Mouse (Mus musculus): ENCODE data around the gene Krt86. TPM values are rescaled to one million over a fixed set of nuclear protein-coding genes. Genes with fewer than 3 reads are reported as not detected.
"Not testable (repeated sequence)": the region's sequence is repeated elsewhere in the genome, so short reads cannot be mapped to it uniquely, and the experiment has no call there.

Krt86 gene
- polyA plus RNA-seq, 1 experiment from 2014 or later: not detected

- no peaks in the 10 kb centered on the region for H3K9me3 ChIP-seq
- 53% methylated on average over 1 of the region's 1 CpGs for WGBS
- no peak overlapping the region for H3K4me3 ChIP-seq
- H3K27ac ChIP-seq: no peak overlapping the region
- no peak overlapping the region for H3K9ac ChIP-seq
- no peak overlapping the region for H3K4me2 ChIP-seq
- no peaks in the 10 kb centered on the region for H3K36me3 ChIP-seq (replicated peaks)
- no peaks in the 10 kb centered on the region for H3K4me1 ChIP-seq
- ATAC-seq (replicated peaks): no peak
- no peaks in the 10 kb centered on the region for H3K27me3 ChIP-seq (replicated peaks)
Observed at GRCm38 (mm10) chr15:101494203-101494602, 20.9 kb downstream of the Krt86 start.

GRCm38 (mm10) chr15:101495266-101495665 lies 22.0 kb downstream of the Krt86 start:
- no peak for ATAC-seq (replicated peaks)
- H3K4me1 ChIP-seq: no peaks in the 10 kb centered on the region
- H3K9me3 ChIP-seq: no peaks in the 10 kb centered on the region
- no peaks in the 10 kb centered on the region for H3K36me3 ChIP-seq (replicated peaks)
- H3K9ac ChIP-seq: no peak overlapping the region
- H3K27ac ChIP-seq: no peak overlapping the region
- 84% methylated on average over 8 of the region's 8 CpGs for WGBS
- H3K4me3 ChIP-seq: no peak overlapping the region
- H3K4me2 ChIP-seq: no peak overlapping the region
- no peaks in the 10 kb centered on the region for H3K27me3 ChIP-seq (replicated peaks)

GRCm38 (mm10) chr15:101497181-101497580 lies 23.9 kb downstream of the Krt86 start:
- Histone ChIP-seq H3K27ac (no peak overlapping the region), H3K4me1 (no peaks in the 10 kb centered on the region), H3K27me3 (replicated peaks) (no peaks in the 10 kb centered on the region), H3K4me3 (no peak overlapping the region), H3K4me2 (no peak overlapping the region), H3K36me3 (replicated peaks) (no peaks in the 10 kb centered on the region), H3K9me3 (no peaks in the 10 kb centered on the region), H3K9ac (no peak overlapping the region)
- ATAC-seq (replicated peaks): no peak
- 76% methylated on average over 2 of the region's 2 CpGs for WGBS

- 53% methylated on average over 14 of the region's 14 CpGs for WGBS
- Histone ChIP-seq H3K4me2 (no peak overlapping the region), H3K36me3 (replicated peaks) (no peaks in the 10 kb centered on the region), H3K27ac (no peak overlapping the region), H3K9me3 (no peaks in the 10 kb centered on the region), H3K4me1 (no peaks in the 10 kb centered on the region), H3K9ac (no peak overlapping the region), H3K4me3 (no peak overlapping the region), H3K27me3 (replicated peaks) (no peaks in the 10 kb centered on the region)
- ATAC-seq (replicated peaks): no peak
Observed at GRCm38 (mm10) chr15:101506896-101507758, 33.8 kb downstream of the Krt86 start.

- no peaks in the 10 kb centered on the region for H3K4me1 ChIP-seq
- no peak overlapping the region for H3K4me2 ChIP-seq
- ATAC-seq (replicated peaks): no peak
- no peak overlapping the region for H3K27ac ChIP-seq
- no peak overlapping the region for H3K4me3 ChIP-seq
- WGBS: 79% methylated on average over 9 of the region's 9 CpGs
- no peaks in the 10 kb centered on the region for H3K27me3 ChIP-seq (replicated peaks)
- no peak overlapping the region for H3K9ac ChIP-seq
- no peaks in the 10 kb centered on the region for H3K9me3 ChIP-seq
- H3K36me3 ChIP-seq (replicated peaks): no peaks in the 10 kb centered on the region
Observed at GRCm38 (mm10) chr15:101508247-101508646, 35.0 kb downstream of the Krt86 start.

GRCm38 (mm10) chr15:101517161-101517560 lies 43.9 kb downstream of the Krt86 start, which contains the start of gene Gm49425:
TSS of gene Gm49425 (minus strand) at chr15:101517261.
- H3K4me1 ChIP-seq; H3K9me3 ChIP-seq; H3K4me2 ChIP-seq; H3K9ac ChIP-seq; ATAC-seq (replicated peaks); H3K4me3 ChIP-seq; H3K36me3 ChIP-seq (replicated peaks); H3K27me3 ChIP-seq (replicated peaks); H3K27ac ChIP-seq: not testable (repeated sequence)
- 84% methylated on average over 2 of the region's 2 CpGs for WGBS

- ATAC-seq (replicated peaks): no peak
- no peak overlapping the region for H3K4me2 ChIP-seq
- no peak overlapping the region for H3K4me3 ChIP-seq
- no peaks in the 10 kb centered on the region for H3K9me3 ChIP-seq
- H3K36me3 ChIP-seq (replicated peaks): no peaks in the 10 kb centered on the region
- 16% methylated on average over 2 of the region's 2 CpGs for WGBS
- H3K4me1 ChIP-seq: no peaks in the 10 kb centered on the region
- no peaks in the 10 kb centered on the region for H3K27me3 ChIP-seq (replicated peaks)
- H3K27ac ChIP-seq: no peak overlapping the region
- no peak overlapping the region for H3K9ac ChIP-seq
Observed at GRCm38 (mm10) chr15:101519792-101520191, 46.5 kb downstream of the Krt86 start.

- Histone ChIP-seq H3K36me3 (replicated peaks) (no peaks in the 10 kb centered on the region), H3K4me1 (no peaks in the 10 kb centered on the region), H3K27me3 (replicated peaks) (no peaks in the 10 kb centered on the region), H3K27ac (no peak overlapping the region), H3K9ac (no peak overlapping the region), H3K4me2 (no peak overlapping the region), H3K4me3 (no peak overlapping the region), H3K9me3 (no peaks in the 10 kb centered on the region)
- ATAC-seq (replicated peaks): no peak
- WGBS: 85% methylated on average over 4 of the region's 4 CpGs
Observed at GRCm38 (mm10) chr15:101522556-101523232, 49.4 kb downstream of the Krt86 start.

Other genes with a start within 250 kb of the Krt86 start
- gene Grasp, start 249.3 kb upstream of the Krt86 start, polyA plus RNA-seq (2015; fragmentation: Nextera tagmentation; extraction: Ambion mirVana): 1.3 and 1.9 TPM in 2 replicates
- gene Nr4a1, start 219.2 kb upstream of the Krt86 start, polyA plus RNA-seq (2015; fragmentation: Nextera tagmentation; extraction: Ambion mirVana): 4.2 and 4.9 TPM in 2 replicates
- gene Atg101, start 189.2 kb upstream of the Krt86 start, polyA plus RNA-seq (2015; fragmentation: Nextera tagmentation; extraction: Ambion mirVana): 83.9 and 84.3 TPM in 2 replicates
- 0.28 and 0.45 TPM in 2 replicates for gene 6030408B16Rik, start 180.3 kb upstream of the Krt86 start, polyA plus RNA-seq (2015; fragmentation: Nextera tagmentation; extraction: Ambion mirVana)
- 0.09 and 0.23 TPM in 2 replicates for gene Krt80, start 103.3 kb upstream of the Krt86 start, polyA plus RNA-seq (2015; fragmentation: Nextera tagmentation; extraction: Ambion mirVana)
- 0.52 and 0.62 TPM in 2 replicates for gene Krt7, start 62.4 kb upstream of the Krt86 start, polyA plus RNA-seq (2015; fragmentation: Nextera tagmentation; extraction: Ambion mirVana)
- gene Krt87, start 34.7 kb upstream of the Krt86 start, polyA plus RNA-seq (2015; fragmentation: Nextera tagmentation; extraction: Ambion mirVana): 0.40 and 0.83 TPM in 2 replicates
- not detected in 2 replicates for gene Krt88, start 25.7 kb upstream of the Krt86 start, polyA plus RNA-seq (2015; fragmentation: Nextera tagmentation; extraction: Ambion mirVana)
- gene Krt81, start 9.7 kb upstream of the Krt86 start, polyA plus RNA-seq (2015; fragmentation: Nextera tagmentation; extraction: Ambion mirVana): 0.12 TPM in 1 of 2 replicates, not detected in the other
- not detected in 2 replicates for gene Krt83, start 18.0 kb downstream of the Krt86 start, polyA plus RNA-seq (2015; fragmentation: Nextera tagmentation; extraction: Ambion mirVana)
- gene Gm49425, start 43.8 kb downstream of the Krt86 start, polyA plus RNA-seq (2015; fragmentation: Nextera tagmentation; extraction: Ambion mirVana): not detected in 2 replicates
- not detected in 2 replicates for gene Krt84, start 59.3 kb downstream of the Krt86 start, polyA plus RNA-seq (2015; fragmentation: Nextera tagmentation; extraction: Ambion mirVana)
- gene Krt82, start 77.2 kb downstream of the Krt86 start, polyA plus RNA-seq (2015; fragmentation: Nextera tagmentation; extraction: Ambion mirVana): not detected in 2 replicates
- gene Krt90, start 89.5 kb downstream of the Krt86 start, polyA plus RNA-seq (2015; fragmentation: Nextera tagmentation; extraction: Ambion mirVana): 0.10 TPM in 1 of 2 replicates, not detected in the other
- gene Krt75, start 100.4 kb downstream of the Krt86 start, polyA plus RNA-seq (2015; fragmentation: Nextera tagmentation; extraction: Ambion mirVana): 0.08 and 0.17 TPM in 2 replicates
- not detected in 2 replicates for gene Gm5414, start 154.7 kb downstream of the Krt86 start, polyA plus RNA-seq (2015; fragmentation: Nextera tagmentation; extraction: Ambion mirVana)
- not detected in 2 replicates for gene Gm5478, start 173.9 kb downstream of the Krt86 start, polyA plus RNA-seq (2015; fragmentation: Nextera tagmentation; extraction: Ambion mirVana)
- not detected in 2 replicates for gene Krt6b, start 206.8 kb downstream of the Krt86 start, polyA plus RNA-seq (2015; fragmentation: Nextera tagmentation; extraction: Ambion mirVana)
- 0.17 TPM in 1 of 2 replicates, not detected in the other for gene Krt6a, start 220.8 kb downstream of the Krt86 start, polyA plus RNA-seq (2015; fragmentation: Nextera tagmentation; extraction: Ambion mirVana)
- gene Krt5, start 239.4 kb downstream of the Krt86 start, polyA plus RNA-seq (2015; fragmentation: Nextera tagmentation; extraction: Ambion mirVana): 0.10 and 5.8 TPM in 2 replicates

Measured in midbrain, embryonic 15.5 days (tissue).